Mouse (Mus musculus) MEL (cell line): ENCODE data around the gene Hps1. TPM values are rescaled to one million over a fixed set of nuclear protein-coding genes. Genes with fewer than 3 reads are reported as not detected.

Source experiments
- DNase-seq: peaks from one replicate; pipeline ENCODE4 v3.0.0; 2011; ENCODE audit warnings: low read depth, low spot score
- H3K27ac ChIP-seq: 2 replicates; pipeline ENCODE4 v1.5.1; 2012; ENCODE audit warnings: low read depth, mild to moderate bottlenecking, control low read depth, low read length, moderate library complexity; ENCODE audit not compliant: control insufficient read depth
- H3K27me3 ChIP-seq, 2 experiments: fragments of 150-350 bp in 1 of 2; sonication (generic) in 1 of 2; 2 replicates each; pipeline ENCODE4 v1.6.1; 2012; ENCODE audit warnings: low read length in 2 of 2, mild to moderate bottlenecking in 2 of 2, improper control_type of control experiment in 1 of 2, moderate library complexity in 1 of 2; ENCODE audit not compliant: insufficient read depth in 2 of 2, control insufficient read depth in 1 of 2
- H3K36me3 ChIP-seq, 2 experiments: 2 replicates each; pipeline ENCODE4 v1.6.1; 2012 to 2014; ENCODE audit warnings: low read length in 2 of 2, improper control_type of control experiment in 1 of 2, inconsistent platforms in 1 of 2, mild to moderate bottlenecking in 1 of 2; ENCODE audit not compliant: insufficient read depth in 2 of 2, control insufficient read depth in 1 of 2
- H3K4me1 ChIP-seq, 2 experiments: fragments of 150-350 bp in 1 of 2; sonication (generic) in 1 of 2; 2 replicates each; pipeline ENCODE4 v1.6.1; 2012; ENCODE audit warnings: low read length in 2 of 2, improper control_type of control experiment in 1 of 2, mild to moderate bottlenecking in 1 of 2; ENCODE audit not compliant: insufficient read depth in 2 of 2, control insufficient read depth in 1 of 2
- H3K4me3 ChIP-seq, 2 experiments: fragments of 150-350 bp in 1 of 2; sonication (generic) in 1 of 2; 2 replicates each; pipeline ENCODE4 v1.5.1; 2012; ENCODE audit warnings: low read depth in 2 of 2, low read length in 2 of 2, mild to moderate bottlenecking in 2 of 2, moderate library complexity in 2 of 2, control low read depth in 1 of 2, improper control_type of control experiment in 1 of 2; ENCODE audit not compliant: control insufficient read depth in 1 of 2, insufficient read depth in 1 of 2
- H3K79me2 ChIP-seq: 2 replicates; pipeline ENCODE4 v1.6.1; 2012; ENCODE audit warnings: mild to moderate bottlenecking, low read length, moderate library complexity; ENCODE audit not compliant: control insufficient read depth, poor library complexity, insufficient read depth
- H3K9ac ChIP-seq: 2 replicates; pipeline ENCODE4 v1.6.1; 2012; ENCODE audit warnings: low read depth, mild to moderate bottlenecking, control low read depth, low read length, moderate library complexity; ENCODE audit not compliant: control insufficient read depth, poor library complexity, severe bottlenecking
- H3K9me3 ChIP-seq: fragments of 150-350 bp; sonication (generic); replicated peaks from 2 replicates; pipeline ENCODE4 v1.6.1; 2012; ENCODE audit warnings: mild to moderate bottlenecking, low read length, improper control_type of control experiment, moderate library complexity; ENCODE audit not compliant: insufficient read depth
- BHLHE40 ChIP-seq: IDR thresholded peaks from 2 replicates; pipeline ENCODE4 v1.6.1; 2012; ENCODE audit warnings: low read depth, mild to moderate bottlenecking, inconsistent platforms, low read length, improper control_type of control experiment, borderline replicate concordance
- CHD1 ChIP-seq: IDR thresholded peaks from 2 replicates; pipeline ENCODE4 v1.6.1; 2012; ENCODE audit warnings: low read depth, mild to moderate bottlenecking, inconsistent platforms, low read length, improper control_type of control experiment
- CHD2 ChIP-seq: IDR thresholded peaks from 2 replicates; pipeline ENCODE4 v1.6.1; 2011; ENCODE audit warnings: low read length, improper control_type of control experiment
- CTCF ChIP-seq, 3 experiments: IDR thresholded peaks in 2 of 3; conservative IDR thresholded peaks in 1 of 3; 2 replicates each; pipeline ENCODE4 v1.5.1; 2011 to 2012; ENCODE audit warnings: low read length in 3 of 3, low read depth in 2 of 3, mild to moderate bottlenecking in 2 of 3, improper control_type of control experiment in 1 of 3, inconsistent platforms in 1 of 3, mixed read lengths in 1 of 3, moderate library complexity in 1 of 3; ENCODE audit not compliant: control insufficient read depth in 1 of 3, insufficient read depth in 1 of 3, poor library complexity in 1 of 3, severe bottlenecking in 1 of 3
- E2F4 ChIP-seq: IDR thresholded peaks from 2 replicates; pipeline ENCODE4 v1.6.1; 2011; ENCODE audit warnings: low read depth, low read length, improper control_type of control experiment, borderline replicate concordance
- ELF1 ChIP-seq: IDR thresholded peaks from 2 replicates; pipeline ENCODE4 v1.6.1; 2014; ENCODE audit warnings: low read depth, mild to moderate bottlenecking, inconsistent platforms, low read length, improper control_type of control experiment, moderate library complexity
- EP300 ChIP-seq, 2 experiments: IDR thresholded peaks; 2 replicates each; pipeline ENCODE4 v1.6.1; 2011; ENCODE audit warnings: improper control_type of control experiment in 2 of 2, low read length in 2 of 2, low read depth in 1 of 2, mild to moderate bottlenecking in 1 of 2
- ETS1 ChIP-seq: IDR thresholded peaks from 2 replicates; pipeline ENCODE4 v1.6.1; 2012; ENCODE audit warnings: low read depth, mild to moderate bottlenecking, inconsistent platforms, low read length, improper control_type of control experiment, moderate library complexity
- GABPA ChIP-seq: IDR thresholded peaks from 2 replicates; pipeline ENCODE4 v1.6.1; 2012; ENCODE audit warnings: low read depth, mild to moderate bottlenecking, inconsistent platforms, low read length, improper control_type of control experiment, moderate library complexity
- GATA1 ChIP-seq: IDR thresholded peaks from 2 replicates; pipeline ENCODE4 v1.6.1; 2011; ENCODE audit warnings: low read depth, low read length, improper control_type of control experiment
- JUND ChIP-seq: IDR thresholded peaks from 2 replicates; pipeline ENCODE4 v1.6.1; 2011; ENCODE audit warnings: low read depth, mild to moderate bottlenecking, improper control_type of control experiment, low read length
- MAX ChIP-seq: IDR thresholded peaks from 2 replicates; pipeline ENCODE4 v1.6.1; 2011; ENCODE audit warnings: low read length, improper control_type of control experiment
- MEF2A ChIP-seq: IDR thresholded peaks from 2 replicates; pipeline ENCODE4 v1.6.1; 2014; ENCODE audit warnings: low read depth, mild to moderate bottlenecking, inconsistent platforms, low read length, improper control_type of control experiment; ENCODE audit not compliant: poor library complexity, insufficient replicate concordance, severe bottlenecking; ENCODE audit errors: extremely low read depth
- MXI1 ChIP-seq: IDR thresholded peaks from 2 replicates; pipeline ENCODE4 v1.6.1; 2011; ENCODE audit warnings: mild to moderate bottlenecking, low read depth, low read length, improper control_type of control experiment
- MYB ChIP-seq: IDR thresholded peaks from 2 replicates; pipeline ENCODE4 v1.6.1; 2011; ENCODE audit warnings: mild to moderate bottlenecking, low read depth, low read length, improper control_type of control experiment
- NRF1 ChIP-seq: IDR thresholded peaks from 2 replicates; pipeline ENCODE4 v1.6.1; 2014; ENCODE audit warnings: low read depth, mild to moderate bottlenecking, inconsistent platforms, low read length, improper control_type of control experiment, moderate library complexity; ENCODE audit not compliant: poor library complexity, insufficient read depth, severe bottlenecking
- POLR2A ChIP-seq, 2 experiments: IDR thresholded peaks; 2 replicates each; pipeline ENCODE4 v1.6.1; 2011 to 2012; ENCODE audit warnings: low read length in 2 of 2, mild to moderate bottlenecking in 2 of 2, control low read depth in 1 of 2, improper control_type of control experiment in 1 of 2, low read depth in 1 of 2, moderate library complexity in 1 of 2; ENCODE audit not compliant: control insufficient read depth in 1 of 2, insufficient read depth in 1 of 2, poor library complexity in 1 of 2
- POLR2AphosphoS2 ChIP-seq: IDR thresholded peaks from 2 replicates; pipeline ENCODE4 v1.6.1; 2011; ENCODE audit warnings: low read length, improper control_type of control experiment
- POLR2AphosphoS5 ChIP-seq: IDR thresholded peaks from 2 replicates; pipeline ENCODE4 v1.6.1; 2012; ENCODE audit warnings: low read depth, borderline replicate concordance, mild to moderate bottlenecking, inconsistent platforms, low read length, moderate library complexity, mixed read lengths
- RAD21 ChIP-seq: IDR thresholded peaks from 2 replicates; pipeline ENCODE4 v1.6.1; 2011; ENCODE audit warnings: mild to moderate bottlenecking, low read depth, low read length, improper control_type of control experiment
- SMC3 ChIP-seq: IDR thresholded peaks from 2 replicates; pipeline ENCODE4 v1.6.1; 2011; ENCODE audit warnings: low read depth, low read length, improper control_type of control experiment
- TBP ChIP-seq: IDR thresholded peaks from 2 replicates; pipeline ENCODE4 v1.8.0; 2011; ENCODE audit warnings: low read depth, low read length, improper control_type of control experiment
- USF1 ChIP-seq: IDR thresholded peaks from 2 replicates; pipeline ENCODE4 v1.6.1; 2014; ENCODE audit warnings: low read depth, mild to moderate bottlenecking, inconsistent platforms, low read length, improper control_type of control experiment, moderate library complexity
- USF2 ChIP-seq, 2 experiments: IDR thresholded peaks; 2 replicates each; pipeline ENCODE4 v1.6.1; 2011 to 2012; ENCODE audit warnings: improper control_type of control experiment in 2 of 2, low read length in 2 of 2, borderline replicate concordance in 1 of 2, inconsistent platforms in 1 of 2, low read depth in 1 of 2, mild to moderate bottlenecking in 1 of 2; ENCODE audit not compliant: insufficient read depth in 1 of 2
- ZC3H11A ChIP-seq: IDR thresholded peaks from 2 replicates; pipeline ENCODE4 v1.6.1; 2012; ENCODE audit warnings: low read depth, mild to moderate bottlenecking, inconsistent platforms, low read length, improper control_type of control experiment
- ZKSCAN1 ChIP-seq: IDR thresholded peaks from 2 replicates; pipeline ENCODE4 v1.6.1; 2012; ENCODE audit warnings: low read depth, mild to moderate bottlenecking, inconsistent platforms, low read length, improper control_type of control experiment, moderate library complexity
- ZMIZ1 ChIP-seq: IDR thresholded peaks from 2 replicates; pipeline ENCODE4 v1.6.1; 2012; ENCODE audit warnings: low read depth, mild to moderate bottlenecking, inconsistent platforms, low read length, improper control_type of control experiment, moderate library complexity
- ZNF384 ChIP-seq: IDR thresholded peaks from 2 replicates; pipeline ENCODE4 v1.6.1; 2012; ENCODE audit warnings: low read depth, mild to moderate bottlenecking, inconsistent platforms, low read length, improper control_type of control experiment
- polyA plus RNA-seq, 2 experiments: library from polyadenylated mRNA; stranded (reverse) in 1 of 2; unstranded in 1 of 2; fragments of >175 nt in 1 of 2; fragments of >200 nt in 1 of 2; gene quantifications; 2 replicates each; pipeline versions ENCODE4 v1.2.1 to v1.2.4; 2012; ENCODE audit warnings: low replicate concordance in 2 of 2, low read depth in 1 of 2; ENCODE audit not compliant: insufficient read length in 2 of 2, insufficient read depth in 1 of 2, missing spikeins in 1 of 2
- total RNA-seq: library from RNA; depleted of rRNA; stranded (reverse); fragments of 300-350 nt; gene quantifications from 2 replicates; pipeline ENCODE4 v1.2.3, GENCODE M21; 2012

The Hps1 gene
- total and polyA plus RNA-seq, 3 experiments: 22.6 to 43.3 TPM; not detected in 1

- no peak overlapping the region for H3K4me3 ChIP-seq
- no peaks in the 10 kb centered on the region for H3K79me2 ChIP-seq
- H3K27me3 ChIP-seq: peaks cover 6 to 8% of the 10 kb centered on the region in 2 experiments; a peak in 3 of 4 replicates
- no peaks in the 10 kb centered on the region for H3K36me3 ChIP-seq
- TF ChIP-seq ELF1 (no peak), MYB (no peak), GATA1 (no peak), E2F4 (no peak), CHD2 (no peak), JUND (no peak), BHLHE40 (no peak), ZNF384 (no peak), EP300 (IDR thresholded peaks at IDR 0.05; ENCODE audit: low read depth in 1 of 2, low read length in 2 of 2) (no peak), MAX (no peak), USF1 (no peak), ZKSCAN1 (no peak), ZC3H11A (no peak), CHD1 (no peak), USF2 (IDR thresholded peaks at IDR 0.05; ENCODE audit: borderline replicate concordance in 1 of 2, insufficient read depth in 1 of 2, low read depth in 1 of 2, low read length in 2 of 2) (no peak), ZMIZ1 (no peak), SMC3 (no peak), POLR2AphosphoS5 (no peak), GABPA (no peak)
- no peak overlapping the region for H3K27ac ChIP-seq
- H3K4me1 ChIP-seq: no peaks in the 10 kb centered on the region
- no peak overlapping the region for H3K9ac ChIP-seq
- DNase-seq: no peak
- H3K9me3 ChIP-seq: no peaks in the 10 kb centered on the region
Measured at GRCm38 (mm10) chr19:42829196-42829595, 49.4 kb upstream of the Hps1 start.

- H3K27ac ChIP-seq: no peak overlapping the region
- H3K36me3 ChIP-seq: no peaks in the 10 kb centered on the region
- no peaks in the 10 kb centered on the region for H3K4me1 ChIP-seq
- H3K27me3 ChIP-seq: peaks cover 6 to 8% of the 10 kb centered on the region in 2 experiments; a peak in 3 of 4 replicates
- H3K9ac ChIP-seq: no peak overlapping the region
- DNase-seq: no peak
- TF ChIP-seq ETS1 (no peak), MAX (no peak), TBP (no peak), EP300 (IDR thresholded peaks at IDR 0.05; ENCODE audit: low read depth in 1 of 2, low read length in 2 of 2) (no peak), GABPA (no peak), MEF2A (no peak), NRF1 (no peak), RAD21 (no peak), CTCF (IDR thresholded peaks at IDR 0.05 in 2 of 3, conservative IDR thresholded peaks at IDR 0.05 in 1 of 3; ENCODE audit: control insufficient read depth in 1 of 3, insufficient read depth in 1 of 3, low read depth in 2 of 3, low read length in 3 of 3, poor library complexity in 1 of 3, severe bottlenecking in 1 of 3) (no peak), CHD1 (no peak), CHD2 (no peak), POLR2AphosphoS2 (no peak), POLR2A (IDR thresholded peaks at IDR 0.05; ENCODE audit: control insufficient read depth in 1 of 2, insufficient read depth in 1 of 2, low read depth in 1 of 2, low read length in 2 of 2, poor library complexity in 1 of 2) (no peak), MXI1 (no peak), ZC3H11A (no peak), GATA1 (no peak), ZKSCAN1 (no peak), JUND (no peak), BHLHE40 (no peak)
- no peaks in the 10 kb centered on the region for H3K79me2 ChIP-seq
- no peak overlapping the region for H3K4me3 ChIP-seq
- H3K9me3 ChIP-seq: no peaks in the 10 kb centered on the region
Measured at GRCm38 (mm10) chr19:42827843-42828242, 48.1 kb upstream of the Hps1 start.
